Mouse (Mus musculus) limb, embryonic 15.5 days (tissue): ENCODE data around the gene Fbxl16. TPM values are rescaled to one million over a fixed set of nuclear protein-coding genes. Genes with fewer than 3 reads are reported as not detected.

Source experiments
- microRNA-seq: library from miRNA; unstranded; fragments of <30 nt; microRNA quantifications from one replicate; pipeline ENCODE4, GENCODE M21; 2016
- polyA plus RNA-seq: library from polyadenylated mRNA; unstranded; fragments of >200 nt; fragmentation: Nextera tagmentation; extraction: Ambion mirVana; gene quantifications from 2 replicates; pipeline ENCODE4 v1.2.1, GENCODE M21; 2015

The Fbxl16 gene
- polyA plus RNA-seq, 1 experiment from 2014 or later = 2.7 TPM

Small RNA genes lying within 50 kb of the gene (microRNA-seq; reads per million reads assigned to microRNA genes)
- not detected for gene Mir3082
- 0.61 reads per million for gene Mir6966

Other genes with a start within 250 kb of the Fbxl16 start
- 10.9 and 14.7 TPM in 2 replicates for gene Sox8, start 238.4 kb upstream of the Fbxl16 start, polyA plus RNA-seq
- 28.8 and 30.5 TPM in 2 replicates for gene Lmf1, start 230.0 kb upstream of the Fbxl16 start, polyA plus RNA-seq
- gene Gng13, start 91.9 kb upstream of the Fbxl16 start, polyA plus RNA-seq = 4.8 and 6.1 TPM in 2 replicates
- gene Chtf18, start 81.7 kb upstream of the Fbxl16 start, polyA plus RNA-seq = 20.9 and 21.2 TPM in 2 replicates
- 22.8 and 23.3 TPM in 2 replicates for gene Rpusd1, start 81.4 kb upstream of the Fbxl16 start, polyA plus RNA-seq
- gene Mslnl, start 73.0 kb upstream of the Fbxl16 start, polyA plus RNA-seq = 0.13 and 0.17 TPM in 2 replicates
- gene Msln, start 54.7 kb upstream of the Fbxl16 start, polyA plus RNA-seq = 38.4 and 40.6 TPM in 2 replicates
- 26.7 and 27.2 TPM in 2 replicates for gene Narfl, start 35.3 kb upstream of the Fbxl16 start, polyA plus RNA-seq
- gene Haghl, start 23.4 kb upstream of the Fbxl16 start, polyA plus RNA-seq = 53.2 and 54.4 TPM in 2 replicates
- gene Ccdc78, start 22.5 kb upstream of the Fbxl16 start, polyA plus RNA-seq = 0.09 and 0.14 TPM in 2 replicates
- 85.7 and 95.6 TPM in 2 replicates for gene Fam173a, start 16.2 kb upstream of the Fbxl16 start, polyA plus RNA-seq
- gene AC134908.4, start 13.4 kb upstream of the Fbxl16 start, polyA plus RNA-seq = 0.56 and 0.58 TPM in 2 replicates
- 39.1 and 40.0 TPM in 2 replicates for gene Metrn, start 11.9 kb upstream of the Fbxl16 start, polyA plus RNA-seq
- gene Wdr24, start 14.5 kb downstream of the Fbxl16 start, polyA plus RNA-seq = 24.6 and 26.5 TPM in 2 replicates
- 47.2 and 48.9 TPM in 2 replicates for gene Jmjd8, start 19.8 kb downstream of the Fbxl16 start, polyA plus RNA-seq
- 346 and 387 TPM in 2 replicates for gene Stub1, start 24.3 kb downstream of the Fbxl16 start, polyA plus RNA-seq
- gene Rhbdl1, start 28.2 kb downstream of the Fbxl16 start, polyA plus RNA-seq = 1.8 and 2.6 TPM in 2 replicates
- gene Gm20683, start 32.7 kb downstream of the Fbxl16 start, polyA plus RNA-seq = 1.8 and 2.6 TPM in 2 replicates
- 21.9 and 25.4 TPM in 2 replicates for gene Rhot2, start 35.8 kb downstream of the Fbxl16 start, polyA plus RNA-seq
- 16.8 and 21.3 TPM in 2 replicates for gene Wdr90, start 52.4 kb downstream of the Fbxl16 start, polyA plus RNA-seq
- gene Mcrip2, start 59.7 kb downstream of the Fbxl16 start, polyA plus RNA-seq = 16.7 and 22.2 TPM in 2 replicates
- 45.3 and 48.0 TPM in 2 replicates for gene Mettl26, start 66.0 kb downstream of the Fbxl16 start, polyA plus RNA-seq
- gene Wfikkn1, start 71.8 kb downstream of the Fbxl16 start, polyA plus RNA-seq = 0.63 and 0.65 TPM in 2 replicates
- 30.7 and 35.2 TPM in 2 replicates for gene Rab40c, start 110.6 kb downstream of the Fbxl16 start, polyA plus RNA-seq
- gene Pigq, start 135.9 kb downstream of the Fbxl16 start, polyA plus RNA-seq = 45.7 and 47.8 TPM in 2 replicates
- gene Nhlrc4, start 135.9 kb downstream of the Fbxl16 start, polyA plus RNA-seq = 0.42 TPM in 1 of 2 replicates, not detected in the other
- gene A930017K11Rik, start 143.5 kb downstream of the Fbxl16 start, polyA plus RNA-seq = 0.06 and 0.14 TPM in 2 replicates
- 24.5 and 29.0 TPM in 2 replicates for gene Capn15, start 176.7 kb downstream of the Fbxl16 start, polyA plus RNA-seq